Comparison of ENCODE assay signal across 32 mouse cellular contexts in genomic region chr3:145049820-145050219, GRCm38 (mm10). TPM values are rescaled to one million over a fixed set of nuclear protein-coding genes. Genes with fewer than 3 reads are reported as not detected.
DNase-seq lines count a peak whose midpoint lies in the region; ATAC-seq and TF ChIP-seq lines count a peak whose summit lies in the region.
"Had no signal": no experiment of that assay in that cellular context is flagged by ENCODE, and none has a peak within 500 bp of the region (broad histone marks: within the 10 kb centered on the region; RNA-seq: fewer than 3 reads in every experiment).

No protein-coding gene starts in this region.

- TF ChIP-seq RAD21 in CH12.LX (IDR thresholded peaks at IDR 0.05; ENCODE audit: low read depth, low read length): no peak

- no peaks in the 10 kb centered on the region for H3K79me2 ChIP-seq in CH12.LX (replicated peaks; ENCODE audit: control insufficient read depth, extremely low read depth, insufficient read depth, poor library complexity, severe bottlenecking)

- peak; percentile 83 for ATAC-seq in intestine, embryonic 16.5 days
- ATAC-seq in megakaryocyte-erythroid progenitor cell, adult 5-6 weeks (replicated peaks; ENCODE audit: low FRiP score, low TSS enrichment, poor library complexity, severe bottlenecking): peak; percentile 98
- ATAC-seq in lung, postnatal 0 days: no peak
- ATAC-seq: forebrain, embryonic 14.5 days; hindbrain, postnatal 0 days had no signal

- dilution Hi-C loops in CH12.LX (cut with MboI; ENCODE audit: extremely low pct_ligation_motif_present, extremely low pct_unique_long_range_greater_than_20kb, low sequenced_read_pairs): no loop called here

- WGBS in intestine, embryonic 16.5 days: 27% methylated on average over 3 of the region's 3 CpGs
- 23% methylated on average over 3 of the region's 3 CpGs for WGBS in lung, postnatal 0 days

- H3K4me1 ChIP-seq in CH12.LX (ENCODE audit: control insufficient read depth in 1 of 2, insufficient read depth in 2 of 2): peaks cover 9 to 11% of the 10 kb centered on the region in 2 experiments
- H3K4me1 ChIP-seq in intestine, embryonic 16.5 days (ENCODE audit: control insufficient read depth, insufficient read depth, low read length): no peaks in the 10 kb centered on the region
- H3K4me1 ChIP-seq in lung, postnatal 0 days (ENCODE audit: insufficient read depth, low read depth, low read length): no peaks in the 10 kb centered on the region
- H3K4me1 ChIP-seq: limb, embryonic 10.5 days; midbrain, embryonic 12.5 days; neural tube, embryonic 15.5 days had no signal

- H3K9ac ChIP-seq in CH12.LX (ENCODE audit: insufficient read depth, low read depth): no peak overlapping the region
- H3K9ac ChIP-seq in intestine, embryonic 16.5 days (ENCODE audit: low read depth, low read length): no peak overlapping the region
- H3K9ac ChIP-seq in lung, postnatal 0 days (replicated peaks; ENCODE audit: low read depth): no peak overlapping the region
- H3K9ac ChIP-seq: midbrain, embryonic 12.5 days; neural tube, embryonic 15.5 days had no signal

- H3K27me3 ChIP-seq in CH12.LX (replicated peaks): no peaks in the 10 kb centered on the region
- H3K27me3 ChIP-seq in intestine, embryonic 16.5 days (replicated peaks; ENCODE audit: control insufficient read depth, insufficient read depth, low read length): no peaks in the 10 kb centered on the region
- no peaks in the 10 kb centered on the region for H3K27me3 ChIP-seq in lung, postnatal 0 days (replicated peaks; ENCODE audit: insufficient read depth, low read length)
- H3K27me3 ChIP-seq: midbrain, embryonic 12.5 days; neural tube, embryonic 15.5 days had no signal

- no peak for TF ChIP-seq EP300 in CH12.LX (IDR thresholded peaks at IDR 0.05; ENCODE audit: low read length)
- no peak for TF ChIP-seq EP300 in lung, postnatal 0 days (IDR thresholded peaks at IDR 0.05)

- H3K4me3 ChIP-seq in CH12.LX (replicated peaks in 1 of 3; ENCODE audit: low read depth in 2 of 3, low read length in 2 of 3, poor library complexity in 1 of 3): no peak overlapping the region
- H3K4me3 ChIP-seq in intestine, embryonic 16.5 days (ENCODE audit: low read length): no peak overlapping the region
- no peak overlapping the region for H3K4me3 ChIP-seq in lung, postnatal 0 days (ENCODE audit: low read depth, low read length)
- H3K4me3 ChIP-seq: gastrocnemius, adult 2 months; heart, embryonic 10.5 days; limb, embryonic 10.5 days; midbrain, embryonic 12.5 days; neural tube, embryonic 15.5 days had no signal

- no peak overlapping the region for H3K4me2 ChIP-seq in CH12.LX (ENCODE audit: insufficient read depth, low read depth, poor library complexity, severe bottlenecking)
- no peak overlapping the region for H3K4me2 ChIP-seq in intestine, embryonic 16.5 days (ENCODE audit: low read depth, low read length)
- no peak overlapping the region for H3K4me2 ChIP-seq in lung, postnatal 0 days (replicated peaks; ENCODE audit: low read depth, low read length)
- H3K4me2 ChIP-seq: midbrain, embryonic 12.5 days; neural tube, embryonic 15.5 days had no signal

- no peak for TF ChIP-seq CTCF in CH12.LX (conservative IDR thresholded peaks at IDR 0.05 in 1 of 2, IDR thresholded peaks at IDR 0.05 in 1 of 2; ENCODE audit: low read depth in 2 of 2, low read length in 2 of 2)
- no peak for TF ChIP-seq CTCF in lung, postnatal 0 days (IDR thresholded peaks at IDR 0.05)

- H3K27ac ChIP-seq in CH12.LX (ENCODE audit: insufficient read depth, low read depth): no peak overlapping the region
- no peak overlapping the region for H3K27ac ChIP-seq in intestine, embryonic 16.5 days (ENCODE audit: low read length)
- H3K27ac ChIP-seq in lung, postnatal 0 days (ENCODE audit: low read length): no peak overlapping the region
- H3K27ac ChIP-seq: gastrocnemius, adult 2 months; heart, embryonic 10.5 days; hindbrain, postnatal 0 days; kidney, postnatal 0 days; limb, embryonic 10.5 days; macrophage; midbrain, embryonic 12.5 days; neural tube, embryonic 15.5 days had no signal

- no peaks in the 10 kb centered on the region for H3K36me3 ChIP-seq in CH12.LX (replicated peaks in 1 of 2; ENCODE audit: control insufficient read depth in 1 of 2, insufficient read depth in 1 of 2, low read length in 1 of 2)
- no peaks in the 10 kb centered on the region for H3K36me3 ChIP-seq in intestine, embryonic 16.5 days (ENCODE audit: control insufficient read depth, insufficient read depth, low read length)
- no peaks in the 10 kb centered on the region for H3K36me3 ChIP-seq in lung, postnatal 0 days (ENCODE audit: insufficient read depth, low read length)
- H3K36me3 ChIP-seq: heart, embryonic 10.5 days; limb, embryonic 10.5 days; midbrain, embryonic 12.5 days; neural tube, embryonic 15.5 days had no signal

- peak; percentile 36 for DNase-seq in CH12.LX (ENCODE audit: extremely low read depth)
- peak; percentile 14 for DNase-seq in c-Kit-positive CD71-negative TER-119-negative erythroid progenitor cells, embryonic 14.5 days (ENCODE audit: low read depth)
- no peak for DNase-seq in cerebellum, postnatal 36 days
- no peak for DNase-seq in lung, postnatal 0 days (ENCODE audit: low spot score)
- no peak for DNase-seq in urinary bladder, postnatal 10 days (ENCODE audit: low spot score)
- DNase-seq: adrenal gland, postnatal 14 days; B cell, adult 2 months; cerebellum, adult 11 months; cerebellum, postnatal 10 days; embryo, embryonic 11 days; gastrocnemius, adult 2 months; heart, postnatal 4 days; kidney, adult 18-20 months; layer of hippocampus, adult 9-11 months; right cerebral cortex, adult 18-20 months; right cerebral cortex, postnatal 4 days; thymus, postnatal 36 days had no signal

- H3K9me3 ChIP-seq in CH12.LX (replicated peaks; ENCODE audit: low read length): no peaks in the 10 kb centered on the region
- no peaks in the 10 kb centered on the region for H3K9me3 ChIP-seq in intestine, embryonic 16.5 days (ENCODE audit: control insufficient read depth, low read length)
- no peaks in the 10 kb centered on the region for H3K9me3 ChIP-seq in lung, postnatal 0 days (ENCODE audit: low read length)
- H3K9me3 ChIP-seq: heart, embryonic 10.5 days; limb, embryonic 10.5 days; midbrain, embryonic 12.5 days; neural tube, embryonic 15.5 days had no signal

- no peak for TF ChIP-seq POLR2A in CH12.LX (IDR thresholded peaks at IDR 0.05; ENCODE audit: low read depth, low read length)

- in situ Hi-C loops in CH12.LX (cut with MboI; ENCODE audit: low pct_ligation_motif_present, low pct_unique_long_range_greater_than_20kb, low sequenced_read_pairs): no loop called here

TF ChIP-seq in CH12.LX, 34 proteins besides CTCF, POLR2A, EP300 and RAD21:
- TF ChIP-seq SMC3 (IDR thresholded peaks at IDR 0.05; ENCODE audit: low read depth, low read length) (no peak), MEF2A (IDR thresholded peaks at IDR 0.05; ENCODE audit: borderline replicate concordance, low read depth, low read length) (no peak), MXI1 (IDR thresholded peaks at IDR 0.05; ENCODE audit: low read depth, low read length) (no peak), USF2 (conservative IDR thresholded peaks at IDR 0.05; ENCODE audit: low read depth, low read length) (no peak)

RNA-seq across cellular contexts. Expression of gene Clca1, which starts 17.2 kb away (rescaled TPM):
- 0.04 TPM in 2 replicates for total RNA-seq in CH12.LX (2012; rRNA removed)
- total RNA-seq in CH12.LX (2014; rRNA removed): 0.05 and 0.30 TPM in 2 replicates
- polyA plus RNA-seq in CH12.LX (2012; ENCODE audit: insufficient read length, low read depth): 1.1 and 1.3 TPM in 2 replicates
- polyA plus RNA-seq in intestine, embryonic 16.5 days (2015; fragmentation: Nextera tagmentation; extraction: Ambion mirVana): 115 and 130 TPM in 2 replicates
- total RNA-seq in megakaryocyte-erythroid progenitor cell, adult 5-6 weeks (2014; fragmentation: Nextera tagmentation): not detected in 2 replicates
- total RNA-seq in megakaryocyte-erythroid progenitor cell, adult 5-6 weeks (2017): not detected in 2 replicates
- not detected in 2 replicates for polyA plus RNA-seq in lung, postnatal 0 days (2015; fragmentation: Nextera tagmentation; extraction: Ambion mirVana)
- total RNA-seq: adrenal gland, postnatal 14 days; gastrocnemius, adult 2 months; gastrocnemius, postnatal 4 days; heart, postnatal 4 days; hindbrain, postnatal 0 days; left cerebral cortex, adult 8-10 months; liver, adult 2 months had no signal
- polyA plus RNA-seq: forebrain, embryonic 14.5 days; frontal cortex, adult 2 months; hindbrain, postnatal 0 days; kidney, postnatal 0 days; lung, embryonic 16.5 days; macrophage; midbrain, embryonic 12.5 days; neural tube, embryonic 15.5 days had no signal

RNA-seq across cellular contexts. Expression of gene Clca2, which starts 49.4 kb away (rescaled TPM):
- 0.04 and 0.13 TPM in 2 replicates for total RNA-seq in CH12.LX (2012; rRNA removed)
- 0.07 and 0.14 TPM in 2 replicates for total RNA-seq in CH12.LX (2014; rRNA removed)
- 0.10 and 0.17 TPM in 2 replicates for polyA plus RNA-seq in CH12.LX (2012; ENCODE audit: insufficient read length, low read depth)
- 0.12 and 0.17 TPM in 2 replicates for polyA plus RNA-seq in intestine, embryonic 16.5 days (2015; fragmentation: Nextera tagmentation; extraction: Ambion mirVana)
- total RNA-seq in megakaryocyte-erythroid progenitor cell, adult 5-6 weeks (2014; fragmentation: Nextera tagmentation): not detected in 2 replicates
- total RNA-seq in megakaryocyte-erythroid progenitor cell, adult 5-6 weeks (2017): not detected in 2 replicates
- polyA plus RNA-seq in lung, postnatal 0 days (2015; fragmentation: Nextera tagmentation; extraction: Ambion mirVana): 0.11 and 0.16 TPM in 2 replicates
- total RNA-seq: hindbrain, postnatal 0 days; left cerebral cortex, adult 8-10 months; liver, adult 2 months had no signal
- polyA plus RNA-seq: frontal cortex, adult 2 months; hindbrain, postnatal 0 days; liver, adult 2 months; macrophage; neural tube, embryonic 15.5 days had no signal

Comparison
In these comparisons a context has a peak if more than half of its experiments do, and no peak if none do; other contexts are left out.
1. DNase-seq: peak in CH12.LX (single experiment) and c-Kit-positive CD71-negative TER-119-negative erythroid progenitor cells, embryonic 14.5 days (single experiment); none in cerebellum, postnatal 36 days (0 of 2), lung, postnatal 0 days (single experiment) and urinary bladder, postnatal 10 days (single experiment).
2. RNA of gene Clca1, which starts 17.2 kb away (polyA plus RNA-seq): 115 to 130 TPM in intestine, embryonic 16.5 days; 1.1 to 1.3 TPM in CH12.LX and not detected in lung, postnatal 0 days; every median in the first group is over 10 times any median in the second.